Mouse (Mus musculus) liver, embryonic 16.5 days (tissue): ENCODE measurements at regions not wholly inside any gene's neighbourhood (a gene's known extent, or its start where the extent isn't known, plus 50 kb on each side); places are given as distances from the start of the nearest gene placed in this dataset.

Source experiments
- ATAC-seq: fragments of 200-750 bp; cut with Nextera tagmentation; 2 replicates; pipeline ENCODE4 v1.8.0; 2017; ENCODE audit warnings: low read depth, mild to moderate bottlenecking, moderate number of reproducible peaks, moderate library complexity
- H3K27ac ChIP-seq: fragments of 300-500 bp; sonication (generic); 2 replicates; pipeline ENCODE4 v1.5.1; 2014; ENCODE audit warnings: mild to moderate bottlenecking, low read length
- H3K27me3 ChIP-seq: fragments of 300-500 bp; sonication (generic); 2 replicates; pipeline ENCODE4 v1.6.1; 2014; ENCODE audit warnings: low read depth, low read length, mixed read lengths; ENCODE audit not compliant: control insufficient read depth, insufficient read depth
- H3K36me3 ChIP-seq: fragments of 300-500 bp; sonication (generic); 2 replicates; pipeline ENCODE4 v1.6.1; 2014; ENCODE audit warnings: mild to moderate bottlenecking; ENCODE audit not compliant: control insufficient read depth, insufficient read depth
- H3K4me1 ChIP-seq: fragments of 300-500 bp; sonication (generic); 2 replicates; pipeline ENCODE4 v1.6.1; 2014; ENCODE audit warnings: low read depth, low read length, mixed read lengths; ENCODE audit not compliant: control insufficient read depth
- H3K4me2 ChIP-seq: fragments of 300-500 bp; sonication (generic); 2 replicates; pipeline ENCODE4 v1.6.1; 2014; ENCODE audit warnings: low read depth, low read length, mixed read lengths
- H3K4me3 ChIP-seq: fragments of 300-500 bp; sonication (generic); 2 replicates; pipeline ENCODE4 v1.5.1; 2014; ENCODE audit warnings: low read depth, mild to moderate bottlenecking, low read length
- H3K9ac ChIP-seq: fragments of 300-500 bp; sonication (generic); 2 replicates; pipeline ENCODE4 v1.6.1; 2014; ENCODE audit warnings: low read depth, low read length
- H3K9me3 ChIP-seq: fragments of 300-500 bp; sonication (generic); replicated peaks from 2 replicates; pipeline ENCODE4 v1.6.1; 2016; ENCODE audit warnings: low read length; ENCODE audit not compliant: control insufficient read depth
- WGBS: fragments of 180-500 bp; shearing (Covaris S2); extraction: QIAGEN DNeasy Blood & Tissue Kit; methylation state at CpG from one replicate; pipeline ENCODE4 v1.1.7; 2014; ENCODE audit not compliant: insufficient replicate concordance; 5-methylcytosine and 5-hydroxymethylcytosine counted together

DNA sequence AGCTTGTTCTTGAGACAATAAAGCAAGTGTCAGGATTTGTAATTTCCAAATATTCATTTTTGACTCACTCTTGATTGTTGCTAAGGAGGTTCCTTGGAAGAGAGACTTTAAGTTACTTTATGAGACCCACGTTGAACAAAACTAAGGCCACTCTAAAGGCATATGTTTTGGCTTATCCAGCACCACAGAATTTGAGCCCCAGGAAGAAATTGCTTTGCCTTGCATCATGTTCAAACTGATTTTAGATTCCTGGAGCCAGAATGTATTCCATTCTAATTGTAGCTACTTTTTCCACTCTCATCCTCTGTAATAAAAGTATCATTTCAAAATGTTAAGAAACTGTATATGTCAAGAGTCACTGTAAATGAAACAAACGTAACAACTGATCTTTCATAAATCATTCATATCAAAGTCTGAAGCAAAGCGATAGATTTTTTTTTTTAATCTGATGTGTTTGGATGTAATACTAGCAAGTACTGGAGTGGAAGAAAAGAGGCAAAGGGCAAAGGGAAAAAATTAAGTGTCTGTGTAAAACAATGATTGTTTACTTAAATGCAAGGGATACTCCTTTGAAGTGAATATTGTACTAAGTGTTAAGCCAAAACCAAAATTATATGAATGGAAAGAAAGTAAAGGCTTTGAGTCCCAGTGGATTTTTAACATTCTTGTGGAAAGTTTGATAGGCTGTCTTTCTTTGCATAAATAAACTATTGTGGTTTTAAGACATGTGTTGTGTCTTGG, 301.7 kb upstream of the Mef2c start:
- Histone ChIP-seq H3K4me1 (no peaks in the 10 kb centered on the region), H3K4me2 (no peak overlapping the region), H3K36me3 (no peaks in the 10 kb centered on the region), H3K4me3 (no peak overlapping the region), H3K27me3 (no peaks in the 10 kb centered on the region), H3K9ac (no peak overlapping the region), H3K9me3 (no peaks in the 10 kb centered on the region), H3K27ac (no peak overlapping the region)
- 62% methylated on average over 3 of the region's 3 CpGs for WGBS
- ATAC-seq, result no peak

DNA sequence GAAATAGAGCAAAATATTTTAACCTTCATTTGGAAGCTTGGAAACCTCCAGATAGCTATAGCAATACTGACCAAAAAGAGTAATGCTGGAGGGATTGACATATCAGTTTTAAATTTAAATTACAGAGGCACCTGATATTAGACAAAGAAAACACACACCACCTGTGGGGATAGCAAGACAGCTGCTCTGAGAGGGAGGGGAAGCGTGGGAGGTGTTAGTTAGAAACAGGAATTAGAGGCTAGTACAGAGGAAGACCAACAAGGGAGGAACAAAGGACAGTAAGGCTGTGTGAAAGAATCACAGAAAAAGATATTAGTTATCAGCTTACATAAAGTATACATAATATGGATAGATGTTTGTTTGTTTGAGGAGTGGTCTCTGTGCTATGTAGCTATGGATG, 297.2 kb upstream of the Mef2c start:
- H3K27me3 ChIP-seq, result no peaks in the 10 kb centered on the region
- no peak overlapping the region for H3K4me3 ChIP-seq
- WGBS, result 52% methylated on average over 1 of the region's 1 CpGs
- H3K9ac ChIP-seq, result no peak overlapping the region
- no peak for ATAC-seq
- no peaks in the 10 kb centered on the region for H3K36me3 ChIP-seq
- no peaks in the 10 kb centered on the region for H3K9me3 ChIP-seq
- no peak overlapping the region for H3K4me2 ChIP-seq
- no peaks in the 10 kb centered on the region for H3K4me1 ChIP-seq
- H3K27ac ChIP-seq, result no peak overlapping the region

DNA sequence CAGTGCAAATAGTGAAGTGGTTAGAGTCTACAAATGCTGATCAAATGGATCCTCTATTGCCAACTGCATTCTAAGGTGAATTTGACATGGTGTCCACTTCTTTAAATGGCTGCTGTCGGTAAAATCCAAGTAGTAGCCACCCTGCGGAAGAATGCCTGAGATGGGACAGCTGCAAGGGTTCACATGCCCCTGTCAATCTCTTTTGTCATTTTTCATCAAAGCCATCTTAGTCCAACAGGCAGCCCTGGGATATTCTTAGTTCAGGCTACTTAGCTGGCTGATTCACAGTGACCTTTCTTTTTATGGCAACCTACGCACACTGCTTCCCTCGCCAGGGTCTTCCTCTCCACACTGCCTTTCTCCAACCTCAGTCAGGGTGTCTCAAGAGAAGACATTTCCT, 296.3 kb upstream of the Mef2c start:
- 71% methylated on average over 4 of the region's 4 CpGs for WGBS
- H3K4me1 ChIP-seq, result no peaks in the 10 kb centered on the region
- no peaks in the 10 kb centered on the region for H3K36me3 ChIP-seq
- H3K27ac ChIP-seq, result no peak overlapping the region
- H3K4me2 ChIP-seq, result no peak overlapping the region
- H3K9ac ChIP-seq, result no peak overlapping the region
- no peak for ATAC-seq
- no peaks in the 10 kb centered on the region for H3K27me3 ChIP-seq
- no peaks in the 10 kb centered on the region for H3K9me3 ChIP-seq
- H3K4me3 ChIP-seq, result no peak overlapping the region

DNA sequence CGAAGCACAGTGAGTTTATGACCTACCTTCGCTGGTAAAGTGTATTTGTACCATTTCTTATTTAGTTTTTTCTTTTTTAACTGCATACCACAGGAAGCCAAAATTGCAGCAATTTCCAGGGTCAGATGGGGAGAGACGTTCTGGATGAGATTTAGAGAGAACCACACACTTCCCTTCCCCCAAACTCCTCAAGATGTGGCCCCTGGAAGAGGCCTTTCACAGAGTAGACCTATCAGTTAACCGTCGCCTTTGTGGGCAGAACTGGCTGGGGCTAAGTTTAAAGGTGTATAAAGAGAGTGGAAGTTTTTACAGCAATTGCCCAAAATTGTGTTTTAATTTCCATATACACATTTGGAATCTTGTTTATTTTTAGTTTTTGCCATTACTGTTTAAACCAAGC, 295.7 kb upstream of the Mef2c start:
- no peak for ATAC-seq
- no peak overlapping the region for H3K27ac ChIP-seq
- H3K4me3 ChIP-seq, result no peak overlapping the region
- H3K4me2 ChIP-seq, result no peak overlapping the region
- no peaks in the 10 kb centered on the region for H3K27me3 ChIP-seq
- H3K9ac ChIP-seq, result no peak overlapping the region
- no peaks in the 10 kb centered on the region for H3K36me3 ChIP-seq
- H3K4me1 ChIP-seq, result no peaks in the 10 kb centered on the region
- no peaks in the 10 kb centered on the region for H3K9me3 ChIP-seq
- 24% methylated on average over 5 of the region's 5 CpGs for WGBS

DNA sequence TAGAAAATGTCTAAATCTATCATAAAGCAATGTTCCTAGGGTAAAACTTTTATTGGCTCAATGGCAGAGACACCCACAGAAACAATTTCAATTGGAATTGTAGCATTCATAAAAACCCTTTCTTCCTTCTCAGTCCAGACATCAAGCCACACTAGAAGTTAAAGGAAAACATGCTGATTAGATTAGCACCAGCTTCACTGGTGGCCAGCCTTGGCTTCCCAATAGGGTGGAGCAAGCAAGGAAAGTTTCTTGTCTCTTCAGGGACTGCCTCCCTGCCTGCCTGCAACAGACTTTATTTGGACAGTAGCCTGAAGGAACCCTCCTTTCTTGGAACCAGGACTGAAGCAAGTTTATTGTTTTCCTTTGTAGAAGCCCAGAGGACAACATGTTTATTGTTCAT, 289.0 kb upstream of the Mef2c start:
- ATAC-seq, result no peak
- Histone ChIP-seq H3K4me2 (no peak overlapping the region), H3K27me3 (no peaks in the 10 kb centered on the region), H3K4me3 (no peak overlapping the region), H3K27ac (no peak overlapping the region), H3K36me3 (no peaks in the 10 kb centered on the region), H3K9me3 (no peaks in the 10 kb centered on the region), H3K4me1 (no peaks in the 10 kb centered on the region), H3K9ac (no peak overlapping the region)

DNA sequence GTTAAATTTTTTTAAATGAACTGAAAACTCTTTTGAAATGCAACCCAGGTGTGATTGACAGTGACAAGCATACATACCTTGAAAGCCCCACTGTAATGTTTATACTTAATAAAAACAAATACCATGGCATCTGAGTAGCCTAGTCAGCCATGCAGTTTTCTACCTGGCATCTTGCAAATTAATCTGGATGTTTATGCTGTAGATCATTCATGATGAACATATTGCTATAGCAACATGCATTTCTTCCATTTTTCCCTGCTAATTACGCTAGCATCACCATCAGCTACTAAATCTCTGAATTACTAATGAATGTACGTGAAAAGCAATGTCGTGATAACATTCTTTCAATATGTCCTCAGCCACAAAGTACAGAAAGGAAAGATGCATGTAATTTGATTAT, 287.4 kb upstream of the Mef2c start:
- Histone ChIP-seq H3K9ac (no peak overlapping the region), H3K9me3 (no peaks in the 10 kb centered on the region), H3K27ac (no peak overlapping the region), H3K4me3 (no peak overlapping the region), H3K36me3 (no peaks in the 10 kb centered on the region), H3K27me3 (no peaks in the 10 kb centered on the region), H3K4me2 (no peak overlapping the region), H3K4me1 (no peaks in the 10 kb centered on the region)
- ATAC-seq, result no peak
- 77% methylated on average over 3 of the region's 3 CpGs for WGBS

DNA sequence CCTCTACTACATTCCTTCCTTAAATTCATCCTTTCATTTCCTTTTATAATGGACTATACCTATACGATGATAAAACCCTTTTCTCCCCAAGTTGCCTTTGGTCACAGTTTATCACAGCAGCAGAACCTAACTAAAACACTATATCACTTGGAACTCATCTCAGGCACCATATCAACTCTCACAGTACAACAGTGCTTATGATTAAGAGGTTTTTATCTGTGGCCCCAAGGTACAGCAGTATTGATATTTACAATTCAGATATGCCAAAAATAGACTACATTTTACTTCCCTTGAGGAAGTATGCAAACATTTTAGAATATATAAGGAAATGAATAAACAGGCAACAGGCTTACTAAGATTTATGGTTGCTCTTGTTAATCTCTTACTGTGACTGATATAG, 251.4 kb upstream of the Mef2c start:
- Histone ChIP-seq H3K27me3 (no peaks in the 10 kb centered on the region), H3K4me3 (no peak overlapping the region), H3K9ac (no peak overlapping the region), H3K9me3 (no peaks in the 10 kb centered on the region), H3K4me2 (no peak overlapping the region), H3K4me1 (no peaks in the 10 kb centered on the region), H3K27ac (no peak overlapping the region), H3K36me3 (no peaks in the 10 kb centered on the region)
- ATAC-seq, result peak; percentile 73
- 33% methylated on average over 1 of the region's 1 CpGs for WGBS

DNA sequence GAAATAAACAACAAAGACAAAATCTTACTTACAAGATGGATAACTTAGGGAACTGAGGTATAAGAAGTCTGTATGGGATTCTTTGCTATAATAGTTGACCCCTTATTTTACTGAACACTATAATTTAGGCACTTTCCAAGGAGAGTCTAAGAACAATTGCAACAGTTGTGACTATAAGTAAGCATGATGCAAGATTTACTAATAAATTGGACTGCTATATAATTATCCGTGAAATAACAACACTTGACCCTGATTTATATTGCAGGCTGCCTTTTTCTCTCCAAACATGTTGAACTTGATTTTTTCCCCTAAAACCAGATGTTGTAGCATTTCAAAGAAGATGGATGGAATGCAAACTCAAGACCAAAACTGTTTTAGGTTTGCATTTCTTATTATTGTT, 237.2 kb upstream of the Mef2c start:
- no peak for ATAC-seq
- H3K4me1 ChIP-seq, result no peaks in the 10 kb centered on the region
- no peaks in the 10 kb centered on the region for H3K27me3 ChIP-seq
- H3K9me3 ChIP-seq, result no peaks in the 10 kb centered on the region
- no peaks in the 10 kb centered on the region for H3K36me3 ChIP-seq
- 80% methylated on average over 1 of the region's 1 CpGs for WGBS
- H3K4me3 ChIP-seq, result no peak overlapping the region
- no peak overlapping the region for H3K4me2 ChIP-seq
- no peak overlapping the region for H3K9ac ChIP-seq
- no peak overlapping the region for H3K27ac ChIP-seq

DNA sequence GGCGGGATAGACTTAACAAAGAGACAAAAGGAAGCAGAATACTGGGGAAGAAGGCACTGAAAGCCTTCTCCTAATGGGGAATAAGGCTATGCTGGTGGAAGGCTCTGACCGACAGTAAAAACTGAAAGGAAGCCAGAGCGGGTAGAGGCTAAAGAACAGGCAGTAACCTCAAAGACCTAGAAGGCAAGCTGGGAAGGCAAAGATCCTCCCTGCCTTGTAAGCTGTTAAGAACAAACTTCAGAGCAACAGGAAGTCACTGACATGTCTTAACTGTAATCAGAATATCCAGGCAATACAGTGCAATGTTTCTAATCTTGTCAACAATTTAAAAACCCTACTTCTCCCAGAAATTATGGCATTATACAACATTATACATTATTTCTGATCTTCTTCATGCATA, 235.2 kb upstream of the Mef2c start:
- ATAC-seq, result no peak
- H3K27me3 ChIP-seq, result no peaks in the 10 kb centered on the region

More for the DNA sequence above, 235.2 kb upstream of the Mef2c start:
- H3K4me2 ChIP-seq, result no peak overlapping the region
- H3K27ac ChIP-seq, result no peak overlapping the region
- 34% methylated on average over 3 of the region's 3 CpGs for WGBS
- no peak overlapping the region for H3K9ac ChIP-seq
- H3K9me3 ChIP-seq, result no peaks in the 10 kb centered on the region
- no peak overlapping the region for H3K4me3 ChIP-seq
- H3K36me3 ChIP-seq, result no peaks in the 10 kb centered on the region
- no peaks in the 10 kb centered on the region for H3K4me1 ChIP-seq
